Mouse (Mus musculus) spleen, adult 2 months (tissue): Measurements from ENCODE around the gene Rasl2-9.

ENCODE experiments used
- CTCF ChIP-seq: fragments of 200-500 bp; IDR thresholded peaks from 2 replicates; pipeline ENCODE4 v1.5.1; 2011; ENCODE audit warnings: mild to moderate bottlenecking, inconsistent platforms; ENCODE audit not compliant: insufficient read depth, insufficient read length, insufficient replicate concordance; ENCODE audit errors: extremely low read depth
- POLR2A ChIP-seq: fragments of 200-500 bp; IDR thresholded peaks from 2 replicates; pipeline ENCODE4 v1.6.1; 2011; ENCODE audit warnings: low read depth, low read length, inconsistent platforms

- TF ChIP-seq CTCF: no peak
- no peak for TF ChIP-seq POLR2A
Measured at GRCm38 (mm10) chr7:5116850-5117249, 8.9 kb downstream of the Rasl2-9 start, which contains the start of gene Rfpl4.
